Comparison of ENCODE assay signal across 23 mouse cellular contexts in genomic region chr11:106670951-106671478, GRCm38 (mm10). TPM values are rescaled to one million over a fixed set of nuclear protein-coding genes. Genes with fewer than 3 reads are reported as not detected.
DNase-seq lines count a peak whose midpoint lies in the region; ATAC-seq and TF ChIP-seq lines count a peak whose summit lies in the region.
"Had no signal": no experiment of that assay in that cellular context is flagged by ENCODE, and none has a peak within 500 bp of the region (broad histone marks: within the 10 kb centered on the region; RNA-seq: fewer than 3 reads in every experiment).

No protein-coding gene starts in this region.

- intact Hi-C loops in gastrocnemius, adult 2 months (cut with DNase I), result no loop called here
- intact Hi-C loops in gastrocnemius, postnatal 14 days (cut with DNase I; ENCODE audit: low total_unique reads), result no loop called here

- H3K9me3 ChIP-seq in hindbrain, embryonic 16.5 days (ENCODE audit: control insufficient read depth, low read length), result no peaks in the 10 kb centered on the region
- H3K9me3 ChIP-seq in hindbrain, embryonic 14.5 days (ENCODE audit: control insufficient read depth, low read length), result no peaks in the 10 kb centered on the region
- H3K9me3 ChIP-seq: forebrain, embryonic 12.5 days; heart, embryonic 12.5 days; intestine, embryonic 15.5 days; limb, embryonic 10.5 days; megakaryocyte, embryonic 14.5 days; midbrain, embryonic 15.5 days had no signal

- H3K9ac ChIP-seq in hindbrain, embryonic 16.5 days (ENCODE audit: low read depth, low read length), result no peak overlapping the region
- no peak overlapping the region for H3K9ac ChIP-seq in hindbrain, embryonic 14.5 days
- H3K9ac ChIP-seq: forebrain, embryonic 12.5 days; heart, embryonic 12.5 days; intestine, embryonic 15.5 days; liver, postnatal 0 days; midbrain, embryonic 15.5 days had no signal

- no peak overlapping the region for H3K4me3 ChIP-seq in gastrocnemius, adult 2 months
- no peak overlapping the region for H3K4me3 ChIP-seq in hindbrain, embryonic 16.5 days (ENCODE audit: low read length)
- H3K4me3 ChIP-seq in hindbrain, embryonic 14.5 days (replicated peaks; ENCODE audit: low read length), result no peak overlapping the region
- H3K4me3 ChIP-seq: forebrain, embryonic 12.5 days; heart, embryonic 12.5 days; intestine, embryonic 15.5 days; limb, embryonic 10.5 days; megakaryocyte, embryonic 14.5 days; midbrain, embryonic 15.5 days had no signal

- no peaks in the 10 kb centered on the region for H3K27me3 ChIP-seq in hindbrain, embryonic 16.5 days (replicated peaks; ENCODE audit: control insufficient read depth, insufficient read depth, low read length)
- no peaks in the 10 kb centered on the region for H3K27me3 ChIP-seq in hindbrain, embryonic 14.5 days (ENCODE audit: control insufficient read depth, insufficient read depth, low read length)
- H3K27me3 ChIP-seq: forebrain, embryonic 12.5 days; heart, embryonic 12.5 days; intestine, embryonic 15.5 days; megakaryocyte, embryonic 14.5 days; midbrain, embryonic 15.5 days; Patski had no signal

- no peak for TF ChIP-seq CTCF in gastrocnemius, adult 2 months (IDR thresholded peaks at IDR 0.05)

- DNase-seq in gastrocnemius, adult 2 months, result no peak
- DNase-seq in gastrocnemius, postnatal 14 days, result no peak
- DNase-seq in hindbrain, embryonic 14.5 days (ENCODE audit: low spot score), result no peak
- DNase-seq in thymus, postnatal 14 days, result peak; percentile 33
- DNase-seq in thymus, postnatal 4 days, result no peak
- DNase-seq in induced T-regulatory cell, adult 2 months (ENCODE audit: low read depth), result peak; percentile 78
- DNase-seq in adrenal gland, postnatal 36 days, result no peak
- DNase-seq: adrenal gland, postnatal 14 days; cerebellum, adult 11-12 months; cerebellum, postnatal 25 days; gastrocnemius, postnatal 25 days; liver, postnatal 0 days; lung, postnatal 14 days; right cerebral cortex, postnatal 25 days had no signal

- H3K36me3 ChIP-seq in hindbrain, embryonic 16.5 days (ENCODE audit: control insufficient read depth, insufficient read depth, low read length), result no peaks in the 10 kb centered on the region
- no peaks in the 10 kb centered on the region for H3K36me3 ChIP-seq in hindbrain, embryonic 14.5 days (replicated peaks; ENCODE audit: control insufficient read depth, insufficient read depth)
- H3K36me3 ChIP-seq: forebrain, embryonic 12.5 days; heart, embryonic 12.5 days; intestine, embryonic 15.5 days; limb, embryonic 10.5 days; midbrain, embryonic 15.5 days had no signal

- 79% methylated on average over 4 of the region's 4 CpGs for WGBS in hindbrain, embryonic 16.5 days
- WGBS in hindbrain, embryonic 14.5 days, result 65% methylated on average over 4 of the region's 4 CpGs

- H3K4me1 ChIP-seq in hindbrain, embryonic 16.5 days (ENCODE audit: control insufficient read depth, insufficient read depth, low read depth, low read length), result peaks cover 13% of the 10 kb centered on the region
- H3K4me1 ChIP-seq in hindbrain, embryonic 14.5 days (replicated peaks; ENCODE audit: control insufficient read depth, insufficient read depth, low read length), result peaks cover 27% of the 10 kb centered on the region

- H3K27ac ChIP-seq in gastrocnemius, adult 2 months, result peak overlapping the region; percentile 96
- H3K27ac ChIP-seq in hindbrain, embryonic 16.5 days (ENCODE audit: low read depth, low read length), result 0 out of 2 replicates have a peak overlapping the region, but pooled peaks have one; percentile 11
- H3K27ac ChIP-seq in hindbrain, embryonic 14.5 days, result no peak overlapping the region
- H3K27ac ChIP-seq: forebrain, embryonic 12.5 days; intestine, embryonic 15.5 days; limb, embryonic 10.5 days; midbrain, embryonic 15.5 days had no signal

- no peak for ATAC-seq in hindbrain, embryonic 16.5 days
- ATAC-seq in hindbrain, embryonic 14.5 days (ENCODE audit: low FRiP score), result no peak
- ATAC-seq: activated CD4-positive, CD25-positive, alpha-beta regulatory T cell, adult 4 months; intestine, embryonic 15.5 days; liver, postnatal 0 days; midbrain, embryonic 15.5 days; Patski had no signal

- H3K4me2 ChIP-seq in hindbrain, embryonic 16.5 days (ENCODE audit: low read length), result no peak overlapping the region
- H3K4me2 ChIP-seq in hindbrain, embryonic 14.5 days (replicated peaks), result no peak overlapping the region
- H3K4me2 ChIP-seq: forebrain, embryonic 12.5 days; heart, embryonic 12.5 days; intestine, embryonic 15.5 days; midbrain, embryonic 15.5 days had no signal

RNA-seq across cellular contexts. Expression of gene Tex2, which starts 57.8 kb away (rescaled TPM):
- 10 to 100 TPM; 59.2 to 65.5 TPM for total RNA-seq in gastrocnemius, adult 2 months (2021)
- 10 to 100 TPM; 25.2 to 26.5 TPM for total RNA-seq in gastrocnemius, postnatal 14 days (2021)
- 29.5 and 38.4 TPM in 2 replicates for polyA plus RNA-seq in hindbrain, embryonic 16.5 days (2015; fragmentation: Nextera tagmentation; extraction: Ambion mirVana)
- polyA plus RNA-seq in hindbrain, embryonic 14.5 days (2014; fragmentation: Nextera tagmentation; extraction: Ambion mirVana), result 40.1 and 41.4 TPM in 2 replicates
- total RNA-seq in adrenal gland, postnatal 36 days (2021), result 10 to 100 TPM; 52.3 to 54.4 TPM

Comparison
In these comparisons a context has a peak if more than half of its experiments do, and no peak if none do; other contexts are left out.
1. DNase-seq: peak in thymus, postnatal 14 days (single experiment) and induced T-regulatory cell, adult 2 months (single experiment); none in gastrocnemius, adult 2 months (single experiment), gastrocnemius, postnatal 14 days (single experiment), hindbrain, embryonic 14.5 days (single experiment), thymus, postnatal 4 days (single experiment) and adrenal gland, postnatal 36 days (0 of 2).